Mouse (Mus musculus) G1E-ER4 (cell line): ENCODE measurements around the gene Dtx2. TPM values are rescaled to one million over a fixed set of nuclear protein-coding genes. Genes with fewer than 3 reads are reported as not detected.

ENCODE experiments used
- GATA1 ChIP-seq: IDR thresholded peaks from one replicate; pipeline ENCODE4 v1.8.0; 2012; ENCODE audit warnings: low read length, inconsistent platforms
- polyA plus RNA-seq: library from polyadenylated mRNA; stranded (reverse); fragments of >175 nt; gene quantifications from 2 replicates; pipeline ENCODE4 v1.2.3, GENCODE M21; 2012

Dtx2 gene
- polyA plus RNA-seq, 1 experiment: 25.4 TPM

DNA sequence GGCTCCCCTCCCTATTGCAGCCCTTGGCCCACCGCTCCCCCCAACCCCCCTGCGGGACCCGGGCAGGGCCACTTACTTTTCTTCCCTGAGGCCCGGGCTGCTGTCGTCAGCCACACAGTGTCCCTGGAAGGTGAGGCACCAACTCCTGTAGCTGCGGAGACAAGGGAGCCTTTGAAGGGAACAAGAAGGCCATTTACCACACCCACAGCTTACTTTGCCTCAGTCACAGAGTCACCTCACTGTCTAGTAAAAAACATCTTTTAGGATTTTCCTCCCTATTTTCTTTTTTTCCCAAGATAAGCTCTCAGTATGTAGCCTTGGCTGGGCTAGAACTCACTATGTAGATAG lies 31.3 kb upstream of the Dtx2 start:
- TF ChIP-seq GATA1: no peak

DNA sequence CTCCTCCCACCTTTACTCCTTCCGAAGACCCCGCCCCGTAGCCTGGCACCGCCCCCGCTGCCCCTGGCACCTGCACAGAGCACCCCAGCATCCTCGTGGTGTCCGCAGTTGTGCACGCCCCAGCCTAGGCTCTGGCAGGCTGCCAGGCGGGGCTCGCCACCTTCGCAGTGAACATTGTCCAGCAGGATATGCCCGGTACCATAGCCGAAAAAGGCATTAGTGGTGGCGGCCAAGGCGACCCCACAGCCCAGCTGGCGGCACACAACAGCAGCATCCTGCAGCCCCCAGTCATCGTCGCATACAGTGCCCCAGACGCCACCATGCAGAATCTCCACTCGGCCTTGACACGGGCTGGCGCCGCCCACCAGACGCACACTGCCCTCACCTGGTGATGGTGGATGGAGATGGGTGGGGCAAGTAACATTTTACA lies 29.1 kb upstream of the Dtx2 start:
- no peak for TF ChIP-seq GATA1

DNA sequence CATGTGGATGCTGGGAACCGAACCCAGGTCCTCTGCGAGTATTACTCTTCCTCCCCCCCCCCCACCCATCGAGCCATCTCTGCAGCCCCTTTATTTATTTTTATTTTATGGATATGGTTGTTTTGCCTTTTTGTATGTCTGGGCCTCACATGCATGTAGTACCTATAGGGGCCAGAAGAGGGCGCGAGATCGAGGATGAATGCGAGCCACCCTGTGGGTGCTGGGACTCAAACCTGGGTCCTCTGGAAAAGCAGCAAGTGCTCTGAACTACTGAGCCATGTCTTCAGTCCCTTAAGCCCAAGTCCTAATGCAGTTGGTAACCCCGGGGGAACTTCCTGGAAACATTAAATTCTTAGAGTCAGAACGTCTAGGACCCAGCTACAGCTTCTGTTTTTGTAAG lies 27.7 kb upstream of the Dtx2 start:
- no peak for TF ChIP-seq GATA1

DNA sequence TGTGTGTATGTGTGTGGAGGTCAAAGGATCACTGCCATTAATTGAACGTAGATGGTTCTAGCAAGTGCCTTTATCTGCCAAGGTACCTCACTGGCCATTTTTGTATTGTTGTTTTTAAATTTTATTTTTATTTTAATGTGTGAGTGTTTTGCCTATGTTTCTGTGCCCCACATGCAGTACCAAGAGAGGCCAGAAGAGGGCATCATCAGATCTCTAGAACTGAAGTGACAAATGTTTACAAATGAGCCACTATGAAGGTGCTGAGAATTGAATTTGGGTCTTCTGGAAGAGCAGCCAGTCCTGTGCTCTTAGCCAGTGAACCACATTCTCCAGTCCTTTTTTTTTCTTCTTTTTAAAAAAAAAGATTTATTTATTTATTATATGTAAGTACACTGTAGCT lies 25.8 kb upstream of the Dtx2 start:
- no peak for TF ChIP-seq GATA1

DNA sequence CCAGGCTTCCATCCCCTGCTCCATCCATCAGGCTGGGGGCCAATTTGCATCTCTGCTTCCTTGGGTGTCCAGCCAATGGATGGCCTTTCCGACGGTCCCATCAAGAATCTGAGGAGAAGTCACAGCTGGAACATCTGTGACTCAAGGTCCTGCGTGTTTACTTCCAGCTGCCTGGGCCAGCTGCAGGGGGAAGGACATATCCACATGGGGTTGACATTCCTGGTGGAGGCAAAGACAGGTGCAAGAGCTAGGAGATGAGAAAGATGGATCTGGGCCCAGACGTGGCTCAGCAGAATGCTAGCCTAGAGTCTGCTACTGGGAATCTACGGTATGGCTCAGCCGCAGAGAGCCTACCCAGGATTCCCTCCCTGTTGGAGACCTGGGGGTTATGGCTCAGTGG lies 24.4 kb upstream of the Dtx2 start:
- TF ChIP-seq GATA1: no peak

DNA sequence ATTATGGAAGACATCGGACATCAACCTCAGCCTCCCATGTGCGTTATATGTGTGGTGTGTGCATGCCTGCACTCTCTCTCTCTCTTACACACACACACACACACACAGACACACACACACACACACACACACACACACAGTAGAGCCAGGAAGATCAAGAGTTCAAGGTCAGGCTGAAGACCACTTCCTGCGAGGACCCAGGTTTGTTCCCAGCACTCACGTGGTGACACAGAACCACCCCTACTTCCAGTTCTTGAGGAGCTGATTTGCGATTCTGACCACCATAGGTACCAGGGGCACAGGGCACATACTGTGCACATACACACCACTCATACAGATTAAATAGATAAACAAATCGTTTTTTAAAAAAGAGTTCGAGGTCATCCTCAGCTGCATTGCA lies 22.7 kb upstream of the Dtx2 start:
- no peak for TF ChIP-seq GATA1

DNA sequence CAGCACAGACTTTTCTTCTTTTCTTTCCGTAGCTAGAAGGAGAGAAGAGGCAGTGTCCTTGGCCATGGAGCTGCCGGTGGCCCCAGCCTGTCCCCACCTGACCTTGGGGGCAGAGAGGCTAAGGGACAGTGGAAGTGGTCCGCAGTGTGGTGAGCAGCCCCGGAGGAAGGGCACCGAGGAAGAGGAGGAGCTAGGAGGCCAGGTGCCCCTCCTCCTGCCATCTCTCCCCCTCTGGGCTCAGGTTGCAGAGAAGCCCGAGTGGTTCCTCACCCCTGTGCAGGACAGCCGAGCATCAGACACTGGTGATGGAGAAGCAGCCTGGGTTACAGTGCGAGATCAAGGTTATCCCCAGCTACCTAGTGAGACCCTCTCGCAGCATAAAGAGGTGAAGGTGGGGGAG lies 20.2 kb upstream of the Dtx2 start, which contains the start of gene Ssc4d:
Gene Ssc4d, minus strand, starts transcription at position 167 of the 400 bp plus-strand sequence.
- no peak for TF ChIP-seq GATA1

DNA sequence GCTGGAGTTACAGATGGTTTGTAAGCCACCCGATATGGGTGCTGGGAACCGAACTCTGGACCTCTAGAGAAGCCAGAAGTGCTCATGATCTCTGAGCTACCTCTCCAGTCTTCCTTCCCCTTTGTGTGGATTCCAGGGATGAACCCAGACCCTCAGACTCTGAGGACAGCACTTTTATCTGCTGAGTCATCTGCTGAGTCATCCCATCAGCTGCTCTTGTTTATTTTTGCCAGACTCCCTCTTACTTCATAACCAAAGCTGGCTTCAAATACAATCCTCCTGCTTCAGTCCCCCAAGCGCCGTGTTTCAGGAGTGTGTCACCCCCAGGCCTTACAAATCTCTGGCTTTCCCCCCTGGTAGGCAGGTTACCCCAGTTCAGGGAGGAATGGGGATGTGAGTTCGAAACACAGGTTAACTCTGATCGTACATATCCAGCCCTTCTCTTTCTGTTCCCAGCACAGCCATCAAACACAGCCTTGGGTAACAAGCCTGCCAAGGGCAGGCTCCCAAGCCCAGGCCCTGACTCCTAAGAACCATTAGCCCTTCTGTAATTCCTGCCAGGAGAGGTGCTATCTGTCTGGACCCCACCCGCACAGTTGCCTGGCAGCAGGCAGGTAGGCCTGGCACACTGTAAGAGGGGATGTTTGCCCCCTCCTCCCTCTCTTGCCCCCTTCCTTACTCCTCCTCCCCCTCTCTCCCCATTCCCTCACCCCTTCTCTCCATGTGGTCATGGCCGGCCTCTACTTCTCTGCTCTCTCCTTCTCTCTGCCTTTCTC lies 18.5 kb upstream of the Dtx2 start:
- TF ChIP-seq GATA1: no peak

DNA sequence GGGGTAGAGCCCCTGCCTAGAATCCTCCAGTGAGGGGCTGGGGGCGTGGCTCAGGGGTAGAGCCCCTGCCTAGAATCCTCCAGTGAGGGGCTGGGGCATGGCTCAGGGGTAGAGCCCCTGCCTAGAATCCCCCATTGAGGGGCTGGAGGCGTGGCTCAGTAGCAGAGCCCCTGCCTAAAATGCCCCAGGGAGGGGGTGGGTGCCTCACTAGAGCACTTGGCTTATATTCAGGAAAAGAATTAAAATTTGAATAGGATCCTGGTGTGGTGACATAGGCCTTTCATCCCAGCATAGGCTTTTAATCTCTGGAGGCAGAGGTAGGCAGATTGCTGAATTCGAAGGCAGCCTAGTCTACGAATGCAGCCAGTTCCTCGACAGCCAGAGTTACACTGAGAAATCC lies 15.2 kb upstream of the Dtx2 start:
- no peak for TF ChIP-seq GATA1

DNA sequence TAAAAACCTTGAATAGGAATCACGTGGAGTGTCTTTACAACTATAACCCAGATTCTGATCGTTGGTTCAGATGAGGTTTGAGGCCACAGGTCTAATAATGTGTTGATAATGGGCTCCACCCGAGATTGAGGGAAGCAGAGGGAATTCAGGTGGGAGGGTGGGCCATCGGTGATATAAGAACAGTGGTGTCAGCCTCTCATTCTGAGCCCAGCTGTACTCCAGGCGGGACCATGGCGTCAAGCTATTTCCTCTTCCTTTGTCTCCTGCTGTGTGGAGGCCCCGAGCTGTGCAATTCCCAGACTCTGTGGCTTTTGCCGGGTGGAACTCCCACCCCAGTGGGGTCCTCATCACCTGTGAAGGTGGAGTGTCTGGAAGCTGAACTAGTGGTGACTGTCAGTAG lies 14.7 kb upstream of the Dtx2 start, which contains the start of gene Zp3:
Gene Zp3, plus strand, starts transcription at position 196 of the 400 bp plus-strand sequence.
- no peak for TF ChIP-seq GATA1

DNA sequence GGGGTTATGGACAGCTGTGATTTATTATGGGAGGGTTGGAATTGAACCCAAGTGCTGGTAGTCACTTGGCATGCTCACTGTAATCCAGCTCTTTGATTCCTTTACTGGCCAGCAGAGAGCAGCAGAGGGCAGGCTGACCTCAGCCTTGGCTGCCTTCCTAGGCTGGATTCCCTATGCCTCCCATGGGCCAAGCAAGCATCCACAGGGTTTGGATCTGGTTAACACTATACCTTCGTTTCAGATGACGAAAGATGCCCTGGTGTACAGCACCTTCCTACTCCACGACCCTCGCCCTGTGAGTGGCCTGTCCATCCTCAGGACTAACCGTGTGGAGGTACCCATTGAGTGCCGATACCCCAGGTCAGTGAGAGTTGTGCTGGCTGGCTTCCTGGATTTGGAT lies 12.2 kb upstream of the Dtx2 start:
- no peak for TF ChIP-seq GATA1

DNA sequence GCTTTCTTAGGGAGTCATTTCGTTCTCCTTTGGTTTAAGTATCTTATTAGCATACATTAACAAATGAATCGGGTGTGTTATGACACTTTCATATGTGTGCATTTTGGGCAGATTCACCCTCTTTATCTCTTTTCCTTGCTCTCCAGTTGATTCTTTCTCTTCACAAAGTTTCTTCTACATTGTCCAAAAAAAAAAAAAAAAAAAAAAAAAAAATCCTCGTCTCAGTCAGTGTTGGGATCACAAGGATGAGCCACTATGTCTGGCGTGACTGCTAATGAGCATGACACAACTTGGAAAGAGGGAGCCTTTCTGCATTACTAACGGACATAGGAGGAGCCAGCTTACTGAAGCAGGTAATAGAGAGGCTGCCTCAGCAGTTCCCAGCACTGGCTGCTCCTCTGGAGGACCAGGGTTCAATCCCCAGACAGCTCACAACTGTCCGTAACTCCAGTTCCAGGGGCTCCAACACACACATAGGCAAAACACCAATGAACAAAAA lies 10.0 kb upstream of the Dtx2 start:
- TF ChIP-seq GATA1: no peak

DNA sequence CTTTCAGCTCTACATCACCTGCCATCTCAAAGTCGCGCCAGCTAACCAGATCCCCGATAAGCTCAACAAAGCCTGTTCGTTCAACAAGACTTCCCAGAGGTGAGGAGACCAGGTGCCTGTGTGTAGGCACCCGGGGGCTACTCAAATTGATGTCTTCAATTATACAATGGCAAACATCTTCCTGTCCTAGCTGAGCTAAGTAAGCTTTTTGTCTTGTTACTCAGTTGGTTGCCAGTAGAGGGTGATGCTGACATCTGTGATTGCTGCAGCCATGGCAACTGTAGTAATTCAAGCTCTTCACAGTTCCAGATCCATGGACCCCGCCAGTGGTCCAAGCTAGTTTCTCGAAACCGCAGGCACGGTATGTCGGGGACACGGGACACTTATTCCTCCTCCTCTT lies 7.4 kb upstream of the Dtx2 start:
- TF ChIP-seq GATA1: no peak

DNA sequence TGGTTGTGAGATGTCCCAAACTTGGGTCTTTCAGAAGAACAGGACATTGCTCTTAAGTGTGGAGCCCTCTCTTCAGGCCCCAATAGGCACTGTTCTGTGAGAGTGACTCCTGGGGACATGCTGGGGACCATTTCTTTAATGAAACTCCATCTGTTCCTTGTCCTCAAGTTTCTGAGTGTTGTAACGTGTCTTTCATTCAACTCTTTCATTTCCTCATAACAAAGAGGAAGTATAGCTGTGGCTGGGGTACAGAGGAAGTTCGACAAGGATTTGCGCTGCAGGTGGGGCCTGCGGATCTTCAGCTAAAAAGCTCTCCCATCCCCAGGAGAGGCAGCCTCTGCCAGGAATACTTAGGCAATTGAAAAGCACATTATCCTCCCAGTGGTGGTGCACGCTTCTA lies 4.0 kb upstream of the Dtx2 start:
- no peak for TF ChIP-seq GATA1

DNA sequence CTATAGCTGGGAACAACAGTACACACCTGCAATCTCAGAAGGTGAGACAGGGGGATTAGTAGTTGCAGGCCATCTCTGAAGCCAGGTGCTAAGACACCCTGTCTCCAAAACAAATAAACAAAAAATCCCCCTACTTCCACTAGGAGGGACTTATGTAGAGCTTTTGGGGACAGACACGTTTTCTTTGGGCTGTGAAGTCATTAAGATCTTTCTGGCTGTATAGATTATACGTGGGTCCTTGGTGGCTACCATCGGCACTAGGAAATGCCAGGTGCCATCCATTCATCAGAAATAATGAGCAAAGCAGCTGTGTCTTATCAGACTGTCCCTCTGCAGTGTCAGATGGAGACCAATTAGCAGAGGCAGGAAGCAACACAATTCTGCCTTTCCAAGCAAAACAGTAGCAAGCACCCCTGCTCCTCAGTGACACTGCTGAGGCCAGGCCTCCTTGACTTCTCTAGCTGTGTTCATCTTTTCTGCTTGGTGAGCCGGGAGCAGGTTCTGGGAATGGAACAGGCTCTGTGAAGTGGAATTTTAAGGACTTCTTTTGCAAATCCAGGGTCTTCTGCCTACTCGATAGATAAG lies 1.1 kb upstream of the Dtx2 start:
- no peak for TF ChIP-seq GATA1

DNA sequence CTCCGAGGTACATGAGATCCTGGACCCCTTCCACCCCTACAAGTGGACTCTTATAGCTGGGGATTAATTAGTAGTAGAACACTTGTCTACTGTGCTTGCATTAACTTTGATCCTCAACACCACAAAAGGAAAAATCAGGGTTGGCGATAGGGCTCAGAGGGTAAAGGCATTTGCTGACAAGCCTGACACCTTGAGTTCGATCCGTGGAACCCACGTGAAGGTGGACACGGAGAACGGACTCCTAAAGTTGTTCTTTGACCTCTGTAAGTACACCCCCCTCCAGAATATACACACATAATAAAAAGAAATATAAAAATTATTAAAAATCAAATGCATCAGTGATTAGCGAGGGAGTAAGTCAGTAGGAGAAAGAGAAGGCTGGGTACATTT lies 270 bp upstream of the Dtx2 start:
- no peak for TF ChIP-seq GATA1

DNA sequence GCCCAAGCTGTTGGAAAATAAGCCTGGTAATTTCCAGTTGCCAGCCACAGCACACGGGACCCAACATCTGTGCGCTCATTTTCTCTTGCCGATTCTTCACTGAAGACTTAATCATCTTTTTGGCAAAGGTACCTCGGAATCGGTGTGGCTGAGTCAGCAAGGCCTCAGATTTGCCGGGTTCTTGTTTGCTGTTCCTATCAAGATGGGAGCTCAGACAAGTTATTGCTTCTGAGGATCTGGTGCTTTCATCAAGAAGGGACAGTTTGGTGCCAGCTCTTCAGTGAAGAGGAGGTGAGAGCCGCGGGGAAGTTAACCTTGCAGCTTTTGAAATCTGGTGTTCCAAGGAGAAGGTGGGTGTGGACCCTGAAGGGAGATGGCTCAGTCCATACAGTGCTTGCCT lies 1.6 kb downstream of the Dtx2 start:
- TF ChIP-seq GATA1: no peak

DNA sequence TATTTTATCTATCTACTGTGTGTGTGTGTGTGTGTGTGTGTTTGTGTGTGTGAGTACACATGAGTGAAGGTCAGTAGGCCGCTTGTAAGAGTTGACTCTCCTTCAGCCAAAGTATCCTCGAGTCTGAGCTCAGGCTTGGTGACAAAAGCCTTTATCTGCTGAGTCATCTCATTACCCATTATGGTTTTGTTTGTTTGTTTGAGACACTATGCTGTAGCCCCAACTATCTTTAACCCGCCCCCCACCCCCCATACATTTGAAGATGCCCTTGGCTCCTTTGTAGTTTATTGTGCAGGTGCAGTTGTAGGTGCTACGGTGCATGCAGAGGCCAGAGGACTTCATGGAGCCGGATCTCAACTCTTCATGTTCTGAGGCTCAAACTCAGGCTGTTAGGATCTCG lies 6.6 kb downstream of the Dtx2 start:
- no peak for TF ChIP-seq GATA1
